Comparison of ENCODE assay signal across 8 mouse cellular contexts in genomic region chr7:30193581-30194100, GRCm38 (mm10). TPM values are rescaled to one million over a fixed set of nuclear protein-coding genes. Genes with fewer than 3 reads are reported as not detected.
DNase-seq lines count a peak whose midpoint lies in the region; ATAC-seq and TF ChIP-seq lines count a peak whose summit lies in the region.

No protein-coding gene starts in this region.

- peak overlapping the region; percentile 71 for H3K4me2 ChIP-seq in intestine, embryonic 16.5 days (ENCODE audit: low read depth, low read length)
- H3K4me2 ChIP-seq in limb, embryonic 13.5 days (replicated peaks): peak overlapping the region; percentile 75
- peak overlapping the region; percentile 75 for H3K4me2 ChIP-seq in midbrain, embryonic 13.5 days (replicated peaks)

- H3K36me3 ChIP-seq in intestine, embryonic 16.5 days (ENCODE audit: control insufficient read depth, insufficient read depth, low read length): peaks cover 11% of the 10 kb centered on the region
- H3K36me3 ChIP-seq in limb, embryonic 13.5 days: peaks cover 36% of the 10 kb centered on the region
- H3K36me3 ChIP-seq in midbrain, embryonic 13.5 days: peaks cover 40% of the 10 kb centered on the region
- H3K36me3 ChIP-seq in small intestine, adult 2 months (ENCODE audit: control insufficient read depth, insufficient read depth, low read length): peaks cover 34% of the 10 kb centered on the region

- peaks cover 16% of the 10 kb centered on the region for H3K4me1 ChIP-seq in intestine, embryonic 16.5 days (ENCODE audit: control insufficient read depth, insufficient read depth, low read length)
- peaks cover 30% of the 10 kb centered on the region for H3K4me1 ChIP-seq in limb, embryonic 13.5 days
- peaks cover 23% of the 10 kb centered on the region for H3K4me1 ChIP-seq in midbrain, embryonic 13.5 days (replicated peaks)
- H3K4me1 ChIP-seq in small intestine, adult 2 months (ENCODE audit: control insufficient read depth, insufficient read depth, insufficient read length, low read length): peaks cover 24% of the 10 kb centered on the region

- peak; percentile 56; the same call in 1 of the 2 replicates for TF ChIP-seq POLR2A in small intestine, adult 2 months (IDR thresholded peaks at IDR 0.05; ENCODE audit: low read depth, low read length)

- no peaks in the 10 kb centered on the region for H3K9me3 ChIP-seq in intestine, embryonic 16.5 days (ENCODE audit: control insufficient read depth, low read length)
- no peaks in the 10 kb centered on the region for H3K9me3 ChIP-seq in limb, embryonic 13.5 days
- H3K9me3 ChIP-seq in midbrain, embryonic 13.5 days: no peaks in the 10 kb centered on the region

- peak; percentile 55 to 64 for DNase-seq in frontal cortex, postnatal 36 days (ENCODE audit: low spot score in 2 of 2)
- DNase-seq in frontal cortex, postnatal 14 days (ENCODE audit: low spot score in 2 of 2): no peak

- ATAC-seq in common myeloid progenitor, adult 5-6 weeks (replicated peaks; ENCODE audit: low read depth, poor library complexity, severe bottlenecking): peak; percentile 71
- peak; percentile 74 for ATAC-seq in granulocyte monocyte progenitor cell, adult 5-6 weeks (replicated peaks; ENCODE audit: poor library complexity, severe bottlenecking)
- peak; percentile 72 for ATAC-seq in intestine, embryonic 16.5 days
- peak; percentile 51 for ATAC-seq in limb, embryonic 13.5 days (ENCODE audit: low FRiP score, low read depth)
- ATAC-seq in midbrain, embryonic 13.5 days: peak; percentile 58

- WGBS in intestine, embryonic 16.5 days: 1% methylated on average over 26 of the region's 26 CpGs
- under 1% methylated on average over 26 of the region's 26 CpGs for WGBS in limb, embryonic 13.5 days
- WGBS in midbrain, embryonic 13.5 days: under 1% methylated on average over 26 of the region's 26 CpGs
- WGBS in small intestine, adult 2 months: 3% methylated on average over 26 of the region's 26 CpGs

- peak overlapping the region; percentile 80 for H3K27ac ChIP-seq in intestine, embryonic 16.5 days (ENCODE audit: low read length)
- H3K27ac ChIP-seq in limb, embryonic 13.5 days: peak overlapping the region; percentile 85; the same call in 1 of the 2 replicates
- H3K27ac ChIP-seq in midbrain, embryonic 13.5 days: peak overlapping the region; percentile 72
- H3K27ac ChIP-seq in small intestine, adult 2 months (ENCODE audit: insufficient read depth, low read depth, low read length): peak overlapping the region; percentile 37; the same call in 1 of the 2 replicates

- peak overlapping the region; percentile 72 for H3K4me3 ChIP-seq in intestine, embryonic 16.5 days (ENCODE audit: low read length)
- peak overlapping the region; percentile 72 for H3K4me3 ChIP-seq in limb, embryonic 13.5 days
- H3K4me3 ChIP-seq in midbrain, embryonic 13.5 days (replicated peaks): peak overlapping the region; percentile 77
- peak overlapping the region; percentile 86 for H3K4me3 ChIP-seq in small intestine, adult 2 months (ENCODE audit: low read depth, low read length)

- TF ChIP-seq CTCF in small intestine, adult 2 months (IDR thresholded peaks at IDR 0.05; ENCODE audit: extremely low read depth, insufficient read length, insufficient replicate concordance, low read depth, low read length): no peak

- H3K27me3 ChIP-seq in intestine, embryonic 16.5 days (replicated peaks; ENCODE audit: control insufficient read depth, insufficient read depth, low read length): no peaks in the 10 kb centered on the region
- no peaks in the 10 kb centered on the region for H3K27me3 ChIP-seq in limb, embryonic 13.5 days
- H3K27me3 ChIP-seq in midbrain, embryonic 13.5 days: no peaks in the 10 kb centered on the region
- H3K27me3 ChIP-seq in small intestine, adult 2 months (ENCODE audit: control insufficient read depth, insufficient read depth, low read length): no peaks in the 10 kb centered on the region

- peak overlapping the region; percentile 88 for H3K9ac ChIP-seq in intestine, embryonic 16.5 days (ENCODE audit: low read depth, low read length)
- H3K9ac ChIP-seq in limb, embryonic 13.5 days: peak overlapping the region; percentile 76
- H3K9ac ChIP-seq in midbrain, embryonic 13.5 days (replicated peaks): peak overlapping the region; percentile 82

RNA-seq across cellular contexts. Expression of gene Capns1, which starts 5.0 kb away (rescaled TPM):
- total RNA-seq in common myeloid progenitor, adult 5-6 weeks (2017): 116 and 136 TPM in 2 replicates
- 236 and 240 TPM in 2 replicates for total RNA-seq in granulocyte monocyte progenitor cell, adult 5-6 weeks (2014; fragmentation: Nextera tagmentation)
- 176 and 196 TPM in 2 replicates for total RNA-seq in granulocyte monocyte progenitor cell, adult 5-6 weeks (2017)
- polyA plus RNA-seq in intestine, embryonic 16.5 days (2015; fragmentation: Nextera tagmentation; extraction: Ambion mirVana): 80.2 and 86.9 TPM in 2 replicates
- polyA plus RNA-seq in limb, embryonic 13.5 days (2015; fragmentation: Nextera tagmentation; extraction: Ambion mirVana): 94.9 and 100 TPM in 2 replicates
- 57.2 and 64.1 TPM in 2 replicates for polyA plus RNA-seq in midbrain, embryonic 13.5 days (2015; fragmentation: Nextera tagmentation; extraction: Ambion mirVana)
- 351 and 819 TPM in 2 replicates for polyA plus RNA-seq in small intestine, adult 2 months (2012; rRNA removed)

RNA-seq across cellular contexts. Expression of gene Cox7a1, which starts 9.7 kb away (rescaled TPM):
- total RNA-seq in common myeloid progenitor, adult 5-6 weeks (2017): not detected in 2 replicates
- total RNA-seq in granulocyte monocyte progenitor cell, adult 5-6 weeks (2014; fragmentation: Nextera tagmentation): not detected in 2 replicates
- 1.5 TPM in 1 of 2 replicates, not detected in the other for total RNA-seq in granulocyte monocyte progenitor cell, adult 5-6 weeks (2017)
- 41.5 and 50.1 TPM in 2 replicates for polyA plus RNA-seq in intestine, embryonic 16.5 days (2015; fragmentation: Nextera tagmentation; extraction: Ambion mirVana)
- polyA plus RNA-seq in limb, embryonic 13.5 days (2015; fragmentation: Nextera tagmentation; extraction: Ambion mirVana): 1.8 and 2.4 TPM in 2 replicates
- 3.0 and 4.4 TPM in 2 replicates for polyA plus RNA-seq in midbrain, embryonic 13.5 days (2015; fragmentation: Nextera tagmentation; extraction: Ambion mirVana)
- 47.5 and 165 TPM in 2 replicates for polyA plus RNA-seq in small intestine, adult 2 months (2012; rRNA removed)

RNA-seq across cellular contexts. Expression of gene Zfp146, which starts 24.1 kb away (rescaled TPM):
- total RNA-seq in common myeloid progenitor, adult 5-6 weeks (2017): 113 and 122 TPM in 2 replicates
- total RNA-seq in granulocyte monocyte progenitor cell, adult 5-6 weeks (2014; fragmentation: Nextera tagmentation): 52.0 and 61.0 TPM in 2 replicates
- total RNA-seq in granulocyte monocyte progenitor cell, adult 5-6 weeks (2017): 80.7 and 101 TPM in 2 replicates
- 9.2 and 9.7 TPM in 2 replicates for polyA plus RNA-seq in intestine, embryonic 16.5 days (2015; fragmentation: Nextera tagmentation; extraction: Ambion mirVana)
- polyA plus RNA-seq in limb, embryonic 13.5 days (2015; fragmentation: Nextera tagmentation; extraction: Ambion mirVana): 22.2 and 22.4 TPM in 2 replicates
- polyA plus RNA-seq in midbrain, embryonic 13.5 days (2015; fragmentation: Nextera tagmentation; extraction: Ambion mirVana): 18.9 and 22.8 TPM in 2 replicates
- polyA plus RNA-seq in small intestine, adult 2 months (2012; rRNA removed): 2.6 and 3.0 TPM in 2 replicates

RNA-seq across cellular contexts. Expression of gene Polr2i, which starts 38.1 kb away (rescaled TPM):
- total RNA-seq in common myeloid progenitor, adult 5-6 weeks (2017): 37.3 and 65.1 TPM in 2 replicates
- 79.3 and 81.3 TPM in 2 replicates for total RNA-seq in granulocyte monocyte progenitor cell, adult 5-6 weeks (2014; fragmentation: Nextera tagmentation)
- total RNA-seq in granulocyte monocyte progenitor cell, adult 5-6 weeks (2017): 62.3 and 79.3 TPM in 2 replicates
- 99.2 and 103 TPM in 2 replicates for polyA plus RNA-seq in intestine, embryonic 16.5 days (2015; fragmentation: Nextera tagmentation; extraction: Ambion mirVana)
- 171 and 184 TPM in 2 replicates for polyA plus RNA-seq in limb, embryonic 13.5 days (2015; fragmentation: Nextera tagmentation; extraction: Ambion mirVana)
- 181 and 186 TPM in 2 replicates for polyA plus RNA-seq in midbrain, embryonic 13.5 days (2015; fragmentation: Nextera tagmentation; extraction: Ambion mirVana)
- polyA plus RNA-seq in small intestine, adult 2 months (2012; rRNA removed): 59.2 and 86.9 TPM in 2 replicates

RNA-seq across cellular contexts. Expression of gene Tbcb, which starts 38.4 kb away (rescaled TPM):
- 40.5 TPM in 2 replicates for total RNA-seq in common myeloid progenitor, adult 5-6 weeks (2017)
- total RNA-seq in granulocyte monocyte progenitor cell, adult 5-6 weeks (2014; fragmentation: Nextera tagmentation): 113 and 115 TPM in 2 replicates
- total RNA-seq in granulocyte monocyte progenitor cell, adult 5-6 weeks (2017): 48.2 and 53.7 TPM in 2 replicates
- 139 and 142 TPM in 2 replicates for polyA plus RNA-seq in intestine, embryonic 16.5 days (2015; fragmentation: Nextera tagmentation; extraction: Ambion mirVana)
- 219 and 220 TPM in 2 replicates for polyA plus RNA-seq in limb, embryonic 13.5 days (2015; fragmentation: Nextera tagmentation; extraction: Ambion mirVana)
- 359 and 362 TPM in 2 replicates for polyA plus RNA-seq in midbrain, embryonic 13.5 days (2015; fragmentation: Nextera tagmentation; extraction: Ambion mirVana)
- polyA plus RNA-seq in small intestine, adult 2 months (2012; rRNA removed): 24.6 and 45.2 TPM in 2 replicates

Comparison
In these comparisons a context has a peak if more than half of its experiments do, and no peak if none do; other contexts are left out.
1. DNase-seq: peak in frontal cortex, postnatal 36 days (2 of 2); none in frontal cortex, postnatal 14 days (0 of 2).
2. Peak in every context shown above with its lines, with median percentiles within 50 percentile points of each other: ATAC-seq, H3K27ac ChIP-seq, H3K4me2 ChIP-seq, H3K4me3 ChIP-seq and H3K9ac ChIP-seq.